Mouse (Mus musculus): Measurements from ENCODE around the gene Eif2b5.

Gene Eif2b5

DNA sequence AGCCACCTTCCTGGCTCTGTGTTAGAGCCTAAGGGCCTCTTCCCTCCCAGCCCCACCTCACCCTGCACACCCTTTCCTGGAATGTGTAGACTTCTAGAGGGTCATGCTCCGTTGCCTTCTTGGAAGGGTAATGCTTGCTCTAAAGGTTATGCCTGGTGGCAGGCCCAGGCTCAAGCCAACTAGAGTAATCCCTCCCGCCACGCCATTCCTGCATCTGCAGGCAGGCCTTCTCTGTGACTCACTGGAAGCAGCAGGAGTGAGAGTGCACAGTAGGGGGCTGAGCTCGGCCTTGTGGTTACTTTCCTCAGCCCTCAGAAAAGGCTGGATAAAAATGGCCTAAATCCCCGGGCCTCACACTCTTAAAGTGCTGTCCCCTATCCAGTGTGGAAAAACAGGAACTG is 38.5 kb downstream of the Eif2b5 start:
- DNase-seq (ENCODE audit: low spot score): peak; percentile 33

DNA sequence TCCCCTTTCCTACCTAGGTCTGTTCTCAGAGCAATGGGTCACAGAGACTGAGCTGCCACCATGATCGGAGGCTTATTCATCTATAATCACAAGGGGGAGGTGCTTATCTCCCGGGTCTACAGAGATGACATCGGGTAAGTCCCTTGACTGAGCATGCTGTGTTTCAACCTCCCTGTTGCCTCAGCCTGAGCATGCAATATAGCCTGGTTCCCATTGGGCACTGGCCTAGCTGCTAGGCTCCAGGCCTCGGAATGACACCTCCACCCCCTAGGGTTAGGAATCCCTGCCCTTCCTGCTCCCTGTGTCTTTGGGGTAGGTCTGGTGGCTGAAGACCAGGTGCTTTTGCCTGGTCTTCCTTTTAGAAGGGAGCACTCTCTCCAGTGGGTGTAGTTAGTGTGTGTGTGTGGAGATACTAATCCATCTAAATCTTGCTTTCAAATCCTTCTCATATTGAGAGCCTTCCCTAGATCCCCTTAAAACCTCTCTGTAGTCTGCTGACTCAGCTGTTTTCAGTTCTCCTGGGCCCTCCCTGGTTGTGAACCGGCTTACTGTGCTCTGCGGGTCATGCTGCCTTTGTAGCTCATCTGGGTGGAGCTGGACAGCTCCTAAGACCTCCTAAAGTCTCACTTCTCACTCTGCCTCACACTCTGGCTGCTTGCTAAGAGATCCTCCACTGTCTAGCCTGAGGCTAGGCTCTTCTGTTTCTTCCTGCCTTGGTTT is 39.1 kb downstream of the Eif2b5 start:
- no peak for DNase-seq (ENCODE audit: low spot score)

DNA sequence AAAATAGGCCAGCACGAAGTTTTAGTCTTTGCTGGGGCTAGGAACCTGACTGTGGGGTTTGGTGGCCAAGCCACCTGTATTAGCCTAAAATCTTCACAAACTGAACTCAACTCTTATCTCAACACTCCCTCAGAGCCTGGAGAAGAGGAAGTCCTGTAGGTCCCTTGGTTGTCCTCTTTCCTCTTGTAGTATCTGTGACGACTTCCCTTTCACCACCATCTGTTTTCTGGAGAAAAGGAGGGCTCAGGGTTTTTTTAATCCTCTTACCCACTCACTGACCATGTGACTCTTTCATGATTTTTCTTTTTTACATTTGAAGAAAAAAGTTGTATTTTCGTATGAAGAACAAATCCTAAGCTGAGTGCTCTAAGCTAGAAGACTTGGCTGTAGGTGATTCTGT is 41.0 kb downstream of the Eif2b5 start:
- no peak for DNase-seq (ENCODE audit: low spot score)

DNA sequence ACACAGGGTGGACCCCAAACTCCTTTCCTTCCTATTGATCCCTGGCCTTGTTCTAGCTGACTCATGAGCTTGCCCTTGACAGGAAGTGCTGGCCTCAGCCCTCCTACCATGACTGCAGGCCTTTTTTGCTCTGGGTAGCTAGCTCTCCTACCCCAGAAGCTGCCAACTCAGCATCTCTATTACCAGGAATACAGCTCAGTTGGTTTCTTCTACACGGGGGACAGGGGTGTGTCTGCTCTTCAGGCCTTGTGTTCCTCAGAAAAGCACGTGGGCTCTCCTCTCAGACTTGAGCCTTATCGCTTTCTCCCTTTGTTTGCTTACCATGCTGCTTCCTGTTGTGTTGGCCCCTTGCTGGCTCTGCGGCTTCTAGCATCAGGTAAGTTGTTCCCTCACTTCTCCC is 41.8 kb downstream of the Eif2b5 start:
- no peak for DNase-seq (ENCODE audit: low spot score)

DNA sequence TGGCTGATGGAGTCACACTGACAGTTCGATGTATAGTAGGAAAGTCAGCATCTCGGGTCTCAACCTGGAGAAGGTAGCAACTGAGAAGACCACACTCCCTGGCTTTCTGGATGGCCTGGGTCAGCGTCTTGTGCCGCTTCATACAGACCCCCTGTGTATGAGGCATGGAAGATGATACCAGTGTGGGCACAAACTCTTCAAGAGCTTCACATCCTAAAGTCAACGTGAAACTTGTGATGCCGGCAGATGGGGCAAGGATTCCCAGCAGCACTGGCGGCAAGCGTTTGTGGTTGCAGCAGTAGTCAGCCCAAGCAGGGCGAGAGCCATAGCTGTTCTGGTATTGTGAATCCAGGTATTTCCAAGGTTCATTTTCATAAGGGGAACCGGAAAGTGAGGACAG is 47.1 kb downstream of the Eif2b5 start:
- DNase-seq (ENCODE audit: low spot score): no peak

DNA sequence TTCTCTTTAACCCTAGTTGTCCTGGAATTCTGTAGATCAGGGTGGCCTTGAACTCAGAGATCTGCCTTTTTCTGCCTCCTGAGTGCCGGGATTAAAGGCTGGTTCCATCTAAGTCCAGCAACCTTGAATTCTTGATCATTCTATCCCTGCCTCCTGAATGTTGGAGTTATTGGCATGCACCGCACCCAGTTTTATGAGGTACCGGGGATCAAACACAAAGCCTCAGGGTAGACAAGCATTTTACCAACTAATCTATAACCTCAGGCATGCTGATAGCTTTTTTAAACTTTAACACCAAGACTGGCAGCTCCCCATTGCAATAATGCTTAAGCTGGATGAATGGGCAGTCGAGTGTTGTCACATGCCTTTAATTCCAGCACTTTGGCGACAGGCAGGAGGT is 48.8 kb downstream of the Eif2b5 start:
- DNase-seq (ENCODE audit: low spot score): no peak

DNA sequence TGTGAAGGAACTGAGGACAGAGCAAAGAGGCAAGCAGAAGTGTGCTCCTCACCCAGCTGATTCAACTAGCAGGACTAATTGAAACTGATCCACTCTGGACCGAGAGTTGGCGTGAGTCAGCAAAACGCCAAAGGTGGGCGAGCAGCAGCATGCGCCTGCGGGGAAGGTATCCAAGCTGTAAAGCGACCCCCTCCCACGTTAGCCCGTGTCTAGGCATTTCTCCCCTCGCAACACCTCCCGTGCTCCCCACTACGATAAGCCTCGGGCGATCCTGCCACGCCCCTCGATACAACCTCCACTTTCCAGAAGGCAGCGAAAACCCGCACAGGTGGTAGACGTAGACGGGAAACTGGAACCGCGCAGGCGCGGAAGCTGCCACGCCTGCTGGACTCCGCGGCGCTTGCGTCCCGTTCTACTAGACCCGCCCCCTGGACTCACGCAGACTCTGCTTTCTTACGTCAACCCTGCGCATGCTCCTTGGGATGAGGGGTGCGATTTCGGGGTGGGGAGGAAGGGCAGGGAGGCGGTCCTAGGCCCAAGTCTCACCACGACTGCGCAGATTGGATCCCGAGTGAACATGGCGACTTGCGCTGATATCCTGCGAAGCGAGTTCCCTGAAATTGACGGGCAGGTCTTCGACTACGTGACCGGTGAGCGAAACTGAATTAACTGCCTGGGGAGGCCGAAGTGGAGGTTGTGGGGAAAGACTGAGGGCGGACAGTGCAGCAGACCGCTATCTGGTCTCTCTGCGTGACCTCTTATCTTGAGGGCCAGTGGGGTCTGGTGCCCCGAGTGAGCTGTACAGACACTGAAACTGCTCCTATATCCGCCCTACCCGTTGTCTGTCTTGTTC is 49.7 kb downstream of the Eif2b5 start, which contains the start of gene Abcf3:
Gene Abcf3 (plus strand): TSS at position 482 of the 853 bp plus-strand sequence.
- peak; percentile 98 for DNase-seq (ENCODE audit: low spot score)

DNA sequence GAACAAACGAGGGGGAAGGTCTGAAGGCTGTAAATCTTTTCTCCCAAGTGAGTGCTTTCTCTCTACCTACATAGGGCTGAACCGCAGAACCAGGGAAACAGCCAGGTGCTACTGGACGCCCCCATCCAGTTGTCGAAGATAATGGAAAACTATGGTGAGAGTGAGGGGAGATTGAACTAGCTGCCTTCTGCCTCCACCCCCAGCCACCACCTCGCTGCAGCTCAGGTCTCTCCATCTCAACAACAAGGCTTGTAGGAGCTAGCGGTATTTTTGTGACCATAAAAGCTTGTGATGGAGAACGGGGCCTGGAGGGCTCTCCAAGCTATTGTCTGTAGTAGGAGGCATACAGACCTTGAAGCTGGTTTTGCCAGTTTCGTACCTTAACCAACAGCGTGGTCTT is 50.5 kb downstream of the Eif2b5 start:
- DNase-seq (ENCODE audit: low spot score): no peak

DNA sequence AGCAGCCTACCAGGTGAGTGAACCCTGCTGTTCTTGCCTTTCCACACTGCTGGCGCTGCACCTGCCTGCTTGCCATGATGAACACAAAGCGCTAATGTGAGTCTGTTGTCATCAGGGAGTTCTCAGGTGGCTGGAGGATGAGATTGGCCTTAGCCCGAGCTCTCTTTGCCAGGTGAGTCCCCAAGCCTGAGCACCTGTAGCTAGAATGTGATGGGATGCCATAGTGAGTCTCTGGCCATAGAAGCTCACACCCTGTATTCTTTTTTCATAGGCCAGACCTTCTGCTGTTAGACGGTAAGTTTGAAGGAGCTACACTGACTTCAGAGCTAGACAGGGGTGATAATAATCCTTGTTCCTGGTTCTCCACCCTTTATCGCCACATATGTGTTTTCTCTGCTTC is 53.1 kb downstream of the Eif2b5 start:
- no peak for DNase-seq (ENCODE audit: low spot score)

DNA sequence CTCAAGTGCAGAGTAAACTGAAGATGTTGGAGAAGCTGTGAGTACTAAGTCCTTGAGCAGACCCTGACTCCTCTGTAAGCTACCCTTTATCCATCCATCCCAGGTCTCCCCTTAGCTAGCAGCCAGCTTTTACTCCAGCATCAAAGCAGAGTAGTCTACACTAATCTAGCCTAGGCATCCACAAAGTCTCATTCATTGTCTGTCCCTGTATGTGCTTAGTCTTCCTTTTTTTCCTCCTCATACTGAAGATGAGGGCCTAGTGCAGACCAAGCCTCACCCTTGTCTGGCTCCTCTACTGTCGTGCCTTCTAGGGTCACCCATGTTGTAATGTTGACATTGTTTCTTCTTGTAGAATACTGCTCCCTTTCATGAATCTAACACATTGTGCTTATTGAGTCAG is 54.0 kb downstream of the Eif2b5 start:
- no peak for DNase-seq (ENCODE audit: low spot score)

DNA sequence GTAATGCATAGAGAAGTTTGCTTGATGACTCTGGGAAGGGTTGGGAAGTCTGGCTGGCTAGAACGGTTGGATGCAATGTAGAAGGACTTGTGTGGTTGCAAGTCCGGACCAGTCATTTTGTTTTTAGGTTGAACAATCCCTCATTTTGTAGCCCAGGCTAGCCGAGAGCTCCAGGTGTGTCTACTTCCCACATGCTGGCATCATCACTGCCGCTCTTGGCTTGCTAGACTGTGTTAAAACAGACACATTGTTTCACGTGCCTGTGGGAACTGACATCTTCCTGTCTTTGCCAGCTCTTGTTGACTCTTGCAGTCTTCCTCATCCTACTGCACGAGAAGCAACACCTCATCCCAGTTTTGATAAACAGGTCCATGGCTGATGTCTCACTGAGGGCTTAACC is 56.4 kb downstream of the Eif2b5 start:
- no peak for DNase-seq (ENCODE audit: low spot score)

DNA sequence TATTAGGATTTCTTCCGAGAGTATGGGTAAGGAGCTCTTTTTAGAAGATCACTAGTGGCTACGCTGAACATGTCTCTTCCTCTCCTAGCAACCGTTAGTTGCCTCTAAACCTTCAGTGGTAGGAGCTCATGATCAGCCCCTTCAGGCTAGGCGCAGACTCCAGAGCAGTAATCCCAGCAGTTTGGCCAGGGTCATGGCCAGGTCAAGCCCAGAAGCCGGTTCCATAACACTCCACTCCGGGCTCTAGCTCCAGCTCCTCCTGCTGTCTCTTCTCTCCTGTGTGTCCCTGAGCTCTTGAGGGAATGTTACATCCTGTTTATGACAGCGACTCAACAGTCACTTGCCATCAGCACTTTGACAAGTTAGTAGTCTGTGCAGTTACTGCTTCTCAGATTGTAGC is 58.8 kb downstream of the Eif2b5 start:
- DNase-seq (ENCODE audit: low spot score): no peak
